Comparison of ENCODE assay signal across 19 mouse cellular contexts in genomic region chr12:83708160-83709092, GRCm38 (mm10). TPM values are rescaled to one million over a fixed set of nuclear protein-coding genes. Genes with fewer than 3 reads are reported as not detected.
DNase-seq lines count a peak whose midpoint lies in the region; ATAC-seq and TF ChIP-seq lines count a peak whose summit lies in the region.
"Had no signal": no experiment of that assay in that cellular context is flagged by ENCODE, and none has a peak within 500 bp of the region (broad histone marks: within the 10 kb centered on the region; RNA-seq: fewer than 3 reads in every experiment).

No protein-coding gene starts in this region.

- no peak overlapping the region for H3K9ac ChIP-seq in liver, embryonic 11.5 days (ENCODE audit: low read depth, low read length)
- no peak overlapping the region for H3K9ac ChIP-seq in stomach, embryonic 14.5 days (replicated peaks; ENCODE audit: low read depth, low read length)
- H3K9ac ChIP-seq in midbrain, embryonic 11.5 days (ENCODE audit: low read length) = no peak overlapping the region
- H3K9ac ChIP-seq: limb, embryonic 13.5 days; midbrain, embryonic 15.5 days had no signal

- H3K4me1 ChIP-seq in liver, embryonic 11.5 days (replicated peaks; ENCODE audit: control insufficient read depth, insufficient read depth, low read length) = peaks cover 7% of the 10 kb centered on the region; the same call in 1 of the 2 replicates
- no peaks in the 10 kb centered on the region for H3K4me1 ChIP-seq in stomach, embryonic 14.5 days (ENCODE audit: control insufficient read depth, insufficient read depth, low read length)
- no peaks in the 10 kb centered on the region for H3K4me1 ChIP-seq in midbrain, embryonic 11.5 days (ENCODE audit: control insufficient read depth, insufficient read depth, low read length)
- no peaks in the 10 kb centered on the region for H3K4me1 ChIP-seq in cerebellum, adult 2 months (ENCODE audit: control insufficient read depth, insufficient read depth, low read length)
- H3K4me1 ChIP-seq: midbrain, embryonic 15.5 days had no signal

- no peak for TF ChIP-seq POLR2A in cerebellum, adult 2 months (IDR thresholded peaks at IDR 0.05; ENCODE audit: borderline replicate concordance, insufficient read depth, low read length)

- WGBS in liver, embryonic 11.5 days = 78% methylated on average over 7 of the region's 7 CpGs
- 75% methylated on average over 7 of the region's 7 CpGs for WGBS in stomach, embryonic 14.5 days
- 89% methylated on average over 7 of the region's 7 CpGs for WGBS in midbrain, embryonic 11.5 days
- 82% methylated on average over 7 of the region's 7 CpGs for WGBS in cerebellum, adult 2 months

- peak overlapping the region; percentile 34 for H3K4me2 ChIP-seq in liver, embryonic 11.5 days
- no peak overlapping the region for H3K4me2 ChIP-seq in stomach, embryonic 14.5 days (replicated peaks; ENCODE audit: low read depth, low read length)
- H3K4me2 ChIP-seq in midbrain, embryonic 11.5 days = no peak overlapping the region
- H3K4me2 ChIP-seq: limb, embryonic 13.5 days; midbrain, embryonic 15.5 days had no signal

- no peaks in the 10 kb centered on the region; the same call in none of the 2 replicates for H3K36me3 ChIP-seq in liver, embryonic 11.5 days (ENCODE audit: control insufficient read depth, insufficient read depth, low read length)
- H3K36me3 ChIP-seq in stomach, embryonic 14.5 days (ENCODE audit: control insufficient read depth, insufficient read depth, low read length) = peaks cover 10% of the 10 kb centered on the region
- no peaks in the 10 kb centered on the region; the same call in 1 of the 2 replicates for H3K36me3 ChIP-seq in midbrain, embryonic 11.5 days (ENCODE audit: control insufficient read depth, insufficient read depth, low read length)

- H3K27me3 ChIP-seq in liver, embryonic 11.5 days (replicated peaks; ENCODE audit: control insufficient read depth, insufficient read depth, low read length) = no peaks in the 10 kb centered on the region
- no peaks in the 10 kb centered on the region for H3K27me3 ChIP-seq in stomach, embryonic 14.5 days (ENCODE audit: control insufficient read depth, insufficient read depth, low read length)
- no peaks in the 10 kb centered on the region for H3K27me3 ChIP-seq in midbrain, embryonic 11.5 days (ENCODE audit: control insufficient read depth, insufficient read depth, low read length)
- H3K27me3 ChIP-seq in cerebellum, adult 2 months (ENCODE audit: control insufficient read depth, insufficient read depth, low read length) = no peaks in the 10 kb centered on the region
- H3K27me3 ChIP-seq: limb, embryonic 13.5 days; midbrain, embryonic 15.5 days; Patski had no signal

- H3K4me3 ChIP-seq in liver, embryonic 11.5 days (ENCODE audit: low read depth, low read length) = no peak overlapping the region
- no peak overlapping the region for H3K4me3 ChIP-seq in stomach, embryonic 14.5 days (ENCODE audit: low read depth, low read length)
- no peak overlapping the region for H3K4me3 ChIP-seq in midbrain, embryonic 11.5 days (ENCODE audit: low read depth, low read length)
- H3K4me3 ChIP-seq in cerebellum, adult 2 months (replicated peaks; ENCODE audit: insufficient read depth, low read depth, low read length) = no peak overlapping the region
- H3K4me3 ChIP-seq: hindbrain, embryonic 10.5 days; left cerebral cortex, adult 2 months; limb, embryonic 13.5 days; midbrain, embryonic 15.5 days had no signal

- TF ChIP-seq CTCF in cerebellum, adult 2 months (IDR thresholded peaks at IDR 0.05; ENCODE audit: borderline replicate concordance, insufficient read depth, low read depth, low read length) = no peak

- no peaks in the 10 kb centered on the region for H3K9me3 ChIP-seq in liver, embryonic 11.5 days (ENCODE audit: control insufficient read depth, low read length)
- no peaks in the 10 kb centered on the region for H3K9me3 ChIP-seq in stomach, embryonic 14.5 days (ENCODE audit: control insufficient read depth, low read depth, low read length)
- H3K9me3 ChIP-seq in midbrain, embryonic 11.5 days (ENCODE audit: control insufficient read depth, low read length) = no peaks in the 10 kb centered on the region
- H3K9me3 ChIP-seq: hindbrain, embryonic 10.5 days; limb, embryonic 13.5 days; midbrain, embryonic 15.5 days had no signal

- peak; percentile 68 for ATAC-seq in liver, embryonic 11.5 days (replicated peaks; ENCODE audit: low FRiP score)
- peak; percentile 61; the same call in 1 of the 2 replicates for ATAC-seq in stomach, embryonic 14.5 days (ENCODE audit: insufficient number of reproducible peaks, insufficient read depth, low FRiP score, low read depth)
- no peak for ATAC-seq in midbrain, embryonic 11.5 days (ENCODE audit: low FRiP score)
- ATAC-seq: forebrain, embryonic 14.5 days; lung, postnatal 0 days; midbrain, embryonic 15.5 days; Patski had no signal

- H3K27ac ChIP-seq in liver, embryonic 11.5 days (ENCODE audit: low read depth, low read length) = no peak overlapping the region
- peak overlapping the region; percentile 34; the same call in 1 of the 2 replicates for H3K27ac ChIP-seq in stomach, embryonic 14.5 days (ENCODE audit: low read length)
- no peak overlapping the region for H3K27ac ChIP-seq in midbrain, embryonic 11.5 days (ENCODE audit: low read depth, low read length)
- no peak overlapping the region for H3K27ac ChIP-seq in cerebellum, adult 2 months (ENCODE audit: insufficient read depth, low read length)
- H3K27ac ChIP-seq: hindbrain, embryonic 10.5 days; kidney, postnatal 0 days; left cerebral cortex, adult 2 months; limb, embryonic 13.5 days; midbrain, embryonic 15.5 days had no signal

- peak; percentile 35 for DNase-seq in ZHBTc4 (ENCODE audit: low read depth, low spot score)
- peak; percentile 61 for DNase-seq in c-Kit-positive CD71-positive TER-119-negative erythroid progenitor cells, embryonic 14.5 days (ENCODE audit: low read depth)
- no peak for DNase-seq in liver, embryonic 11.5 days (ENCODE audit: low spot score)
- no peak for DNase-seq in adrenal gland, postnatal 25 days
- DNase-seq in midbrain, embryonic 11.5 days (ENCODE audit: low spot score, missing footprints) = no peak
- no peak for DNase-seq in cerebellum, adult 2 months
- DNase-seq: cerebellum, adult 11 months; cerebellum, postnatal 25 days; thymus, adult 2 months had no signal

RNA-seq across cellular contexts. Expression of gene Psen1, which starts 20.5 kb away (rescaled TPM):
- polyA plus RNA-seq in liver, embryonic 11.5 days (2014; fragmentation: Nextera tagmentation; extraction: Ambion mirVana) = 48.5 and 54.8 TPM in 2 replicates
- polyA plus RNA-seq in stomach, embryonic 14.5 days (2014; fragmentation: Nextera tagmentation; extraction: Ambion mirVana) = 77.8 and 83.1 TPM in 2 replicates
- 68.3 and 73.5 TPM in 2 replicates for total RNA-seq in adrenal gland, postnatal 25 days (2021)
- 75.2 and 76.2 TPM in 2 replicates for polyA plus RNA-seq in midbrain, embryonic 11.5 days (2014; fragmentation: Nextera tagmentation; extraction: Ambion mirVana)
- polyA plus RNA-seq in cerebellum, adult 2 months (2012; rRNA removed) = 45.5 and 46.6 TPM in 2 replicates

RNA-seq across cellular contexts. Expression of gene Papln, which starts 55.0 kb away (rescaled TPM):
- polyA plus RNA-seq in liver, embryonic 11.5 days (2014; fragmentation: Nextera tagmentation; extraction: Ambion mirVana) = 0.57 and 0.58 TPM in 2 replicates
- polyA plus RNA-seq in stomach, embryonic 14.5 days (2014; fragmentation: Nextera tagmentation; extraction: Ambion mirVana) = 1.4 and 2.2 TPM in 2 replicates
- 1.4 and 2.0 TPM in 2 replicates for total RNA-seq in adrenal gland, postnatal 25 days (2021)
- 0.04 TPM in 1 of 2 replicates, not detected in the other for polyA plus RNA-seq in midbrain, embryonic 11.5 days (2014; fragmentation: Nextera tagmentation; extraction: Ambion mirVana)
- polyA plus RNA-seq in cerebellum, adult 2 months (2012; rRNA removed) = 0.95 and 0.97 TPM in 2 replicates
- total RNA-seq: megakaryocyte progenitor cell, adult 5-6 weeks had no signal

Comparison
In these comparisons a context has a peak if more than half of its experiments do, and no peak if none do; other contexts are left out.
1. DNase-seq: peak in ZHBTc4 (single experiment) and c-Kit-positive CD71-positive TER-119-negative erythroid progenitor cells, embryonic 14.5 days (single experiment); none in liver, embryonic 11.5 days (single experiment), adrenal gland, postnatal 25 days (single experiment), midbrain, embryonic 11.5 days (single experiment) and cerebellum, adult 2 months (0 of 2).